Mouse (Mus musculus) neural tube, embryonic 13.5 days (tissue): ENCODE measurements at regions not wholly inside any gene's neighbourhood (a gene's known extent, or its start where the extent isn't known, plus 50 kb on each side); places are given as distances from the start of the nearest gene placed in this dataset.
A peak's percentile ranks its signal among the peaks of the same experiment; 100 is the strongest.

Experiments
- ATAC-seq: fragments of 200-750 bp; cut with Nextera tagmentation; 2 replicates; pipeline ENCODE4 v1.8.0; 2017; ENCODE audit warnings: low read depth, mild to moderate bottlenecking, moderate TSS enrichment, moderate library complexity
- H3K27ac ChIP-seq: fragments of 300-500 bp; sonication (generic); replicated peaks from 2 replicates; pipeline ENCODE4 v1.5.1; 2015; ENCODE audit warnings: moderate library complexity, mild to moderate bottlenecking, inconsistent platforms
- H3K27me3 ChIP-seq: fragments of 300-500 bp; sonication (generic); 2 replicates; pipeline ENCODE4 v1.6.1; 2015; ENCODE audit warnings: mild to moderate bottlenecking, inconsistent platforms
- H3K36me3 ChIP-seq: fragments of 300-500 bp; sonication (generic); 2 replicates; pipeline ENCODE4 v1.6.1; 2015; ENCODE audit warnings: mild to moderate bottlenecking, inconsistent platforms
- H3K4me1 ChIP-seq: fragments of 300-500 bp; sonication (generic); replicated peaks from 2 replicates; pipeline ENCODE4 v1.6.1; 2015; ENCODE audit warnings: inconsistent platforms
- H3K4me2 ChIP-seq: fragments of 300-500 bp; sonication (generic); 2 replicates; pipeline ENCODE4 v1.6.1; 2015; ENCODE audit warnings: inconsistent platforms, mild to moderate bottlenecking, moderate library complexity
- H3K4me3 ChIP-seq: fragments of 300-500 bp; sonication (generic); 2 replicates; pipeline ENCODE4 v1.5.1; 2015; ENCODE audit warnings: mild to moderate bottlenecking, inconsistent platforms
- H3K9ac ChIP-seq: fragments of 300-500 bp; sonication (generic); 2 replicates; pipeline ENCODE4 v1.6.1; 2015; ENCODE audit warnings: moderate library complexity, mild to moderate bottlenecking, inconsistent platforms
- H3K9me3 ChIP-seq: fragments of 300-500 bp; sonication (generic); 2 replicates; pipeline ENCODE4 v1.6.1; 2016; ENCODE audit warnings: inconsistent platforms
- WGBS: fragments of 180-500 bp; shearing (Covaris S2); methylation state at CpG from one replicate; pipeline ENCODE4 v1.1.7; 2015; 5-methylcytosine and 5-hydroxymethylcytosine counted together

- 88% methylated on average over 11 of the region's 11 CpGs for WGBS
- no peak overlapping the region for H3K27ac ChIP-seq
- 0 out of 2 replicates have a peak, but pooled peaks cover 10% of the 10 kb centered on the region for H3K27me3 ChIP-seq
- H3K9me3 ChIP-seq = no peaks in the 10 kb centered on the region
- no peak overlapping the region for H3K9ac ChIP-seq
- H3K4me1 ChIP-seq = no peaks in the 10 kb centered on the region
- no peaks in the 10 kb centered on the region for H3K36me3 ChIP-seq
- ATAC-seq = no peak
- H3K4me2 ChIP-seq = no peak overlapping the region
- no peak overlapping the region for H3K4me3 ChIP-seq
Measured at GRCm38 (mm10) chr4:134990651-134991050, 60.0 kb downstream of the Syf2 start.

GRCm38 (mm10) chr4:134993526-134994122, 62.9 kb downstream of the Syf2 start:
- Histone ChIP-seq H3K4me1 (no peaks in the 10 kb centered on the region), H3K4me2 (no peak overlapping the region), H3K27ac (no peak overlapping the region), H3K9ac (no peak overlapping the region), H3K9me3 (no peaks in the 10 kb centered on the region), H3K27me3 (0 out of 2 replicates have a peak, but pooled peaks cover 10% of the 10 kb centered on the region), H3K36me3 (no peaks in the 10 kb centered on the region), H3K4me3 (no peak overlapping the region)
- ATAC-seq = no peak
- WGBS = 58% methylated on average over 8 of the region's 8 CpGs

GRCm38 (mm10) chr4:134994205-134994604, 63.5 kb downstream of the Syf2 start:
- Histone ChIP-seq H3K36me3 (no peaks in the 10 kb centered on the region), H3K9ac (no peak overlapping the region), H3K27ac (no peak overlapping the region), H3K9me3 (no peaks in the 10 kb centered on the region), H3K4me2 (no peak overlapping the region), H3K27me3 (0 out of 2 replicates have a peak, but pooled peaks cover 10% of the 10 kb centered on the region), H3K4me1 (no peaks in the 10 kb centered on the region), H3K4me3 (no peak overlapping the region)
- 82% methylated on average over 2 of the region's 2 CpGs for WGBS
- ATAC-seq = no peak

- WGBS = 94% methylated on average over 6 of the region's 6 CpGs
- Histone ChIP-seq H3K4me2 (no peak overlapping the region), H3K27me3 (0 out of 2 replicates have a peak, but pooled peaks cover 10% of the 10 kb centered on the region), H3K9me3 (no peaks in the 10 kb centered on the region), H3K36me3 (no peaks in the 10 kb centered on the region), H3K9ac (no peak overlapping the region), H3K27ac (no peak overlapping the region), H3K4me3 (no peak overlapping the region), H3K4me1 (no peaks in the 10 kb centered on the region)
- no peak for ATAC-seq
Measured at GRCm38 (mm10) chr4:134994648-134995047, 64.0 kb downstream of the Syf2 start.

GRCm38 (mm10) chr4:134995052-134995451, 64.4 kb downstream of the Syf2 start:
- no peak for ATAC-seq
- Histone ChIP-seq H3K9me3 (no peaks in the 10 kb centered on the region), H3K4me2 (no peak overlapping the region), H3K4me1 (no peaks in the 10 kb centered on the region), H3K36me3 (no peaks in the 10 kb centered on the region), H3K27ac (no peak overlapping the region), H3K9ac (no peak overlapping the region), H3K27me3 (0 out of 2 replicates have a peak, but pooled peaks cover 10% of the 10 kb centered on the region), H3K4me3 (no peak overlapping the region)
- WGBS = 55% methylated on average over 13 of the region's 13 CpGs

- Histone ChIP-seq H3K27ac (no peak overlapping the region), H3K4me3 (no peak overlapping the region), H3K9ac (no peak overlapping the region), H3K4me2 (no peak overlapping the region), H3K36me3 (no peaks in the 10 kb centered on the region), H3K27me3 (0 out of 2 replicates have a peak, but pooled peaks cover 10% of the 10 kb centered on the region), H3K9me3 (no peaks in the 10 kb centered on the region), H3K4me1 (no peaks in the 10 kb centered on the region)
- WGBS = 93% methylated on average over 6 of the region's 6 CpGs
- ATAC-seq = no peak
Measured at GRCm38 (mm10) chr4:134996121-134996520, 65.4 kb downstream of the Syf2 start.

GRCm38 (mm10) chr4:134997461-134998434, 67.0 kb downstream of the Syf2 start:
- no peak overlapping the region for H3K4me3 ChIP-seq
- no peak for ATAC-seq
- no peak overlapping the region for H3K4me2 ChIP-seq
- no peaks in the 10 kb centered on the region; the same call in 1 of the 2 replicates for H3K4me1 ChIP-seq
- H3K36me3 ChIP-seq = no peaks in the 10 kb centered on the region
- H3K9ac ChIP-seq = no peak overlapping the region
- H3K27ac ChIP-seq = no peak overlapping the region
- WGBS = 91% methylated on average over 26 of the region's 26 CpGs
- 0 out of 2 replicates have a peak, but pooled peaks cover 4% of the 10 kb centered on the region for H3K27me3 ChIP-seq
- H3K9me3 ChIP-seq = no peaks in the 10 kb centered on the region

- ATAC-seq = no peak
- H3K36me3 ChIP-seq = no peaks in the 10 kb centered on the region
- no peaks in the 10 kb centered on the region for H3K27me3 ChIP-seq
- no peak overlapping the region for H3K4me2 ChIP-seq
- H3K9me3 ChIP-seq = no peaks in the 10 kb centered on the region
- H3K9ac ChIP-seq = no peak overlapping the region
- 70% methylated on average over 12 of the region's 12 CpGs for WGBS
- H3K27ac ChIP-seq = no peak overlapping the region
- H3K4me3 ChIP-seq = no peak overlapping the region
- no peaks in the 10 kb centered on the region; the same call in 1 of the 2 replicates for H3K4me1 ChIP-seq
Measured at GRCm38 (mm10) chr4:134998928-134999658, 68.4 kb downstream of the Syf2 start.

GRCm38 (mm10) chr4:135002091-135002925, 71.6 kb downstream of the Syf2 start:
- Histone ChIP-seq H3K27ac (0 out of 2 replicates have a peak overlapping the region, but pooled peaks have one; percentile 33), H3K4me2 (no peak overlapping the region), H3K36me3 (no peaks in the 10 kb centered on the region), H3K4me1 (no peaks in the 10 kb centered on the region; the same call in 1 of the 2 replicates), H3K9ac (no peak overlapping the region), H3K27me3 (no peaks in the 10 kb centered on the region), H3K4me3 (no peak overlapping the region), H3K9me3 (no peaks in the 10 kb centered on the region)
- WGBS = 69% methylated on average over 16 of the region's 16 CpGs
- ATAC-seq = no peak

GRCm38 (mm10) chr4:135011365-135011764, 80.7 kb downstream of the Syf2 start:
- H3K27ac ChIP-seq = no peak overlapping the region
- no peak overlapping the region for H3K4me2 ChIP-seq
- no peaks in the 10 kb centered on the region for H3K36me3 ChIP-seq
- H3K4me1 ChIP-seq = peaks cover 3% of the 10 kb centered on the region; the same call in 1 of the 2 replicates
- no peak overlapping the region for H3K4me3 ChIP-seq
- H3K27me3 ChIP-seq = 0 out of 2 replicates have a peak, but pooled peaks cover 4% of the 10 kb centered on the region
- ATAC-seq = no peak
- H3K9ac ChIP-seq = no peak overlapping the region
- H3K9me3 ChIP-seq = no peaks in the 10 kb centered on the region
- 75% methylated on average over 6 of the region's 6 CpGs for WGBS

GRCm38 (mm10) chr4:135012945-135013344, 82.2 kb downstream of the Syf2 start:
- no peak for ATAC-seq
- no peak overlapping the region for H3K4me2 ChIP-seq
- WGBS = 82% methylated on average over 4 of the region's 4 CpGs
- no peak overlapping the region for H3K4me3 ChIP-seq
- H3K27ac ChIP-seq = no peak overlapping the region
- H3K9me3 ChIP-seq = no peaks in the 10 kb centered on the region
- H3K4me1 ChIP-seq = peaks cover 3% of the 10 kb centered on the region; the same call in 1 of the 2 replicates
- H3K9ac ChIP-seq = no peak overlapping the region
- H3K27me3 ChIP-seq = 0 out of 2 replicates have a peak, but pooled peaks cover 4% of the 10 kb centered on the region
- H3K36me3 ChIP-seq = no peaks in the 10 kb centered on the region
